Mouse (Mus musculus): ENCODE measurements at regions not wholly inside any gene's neighbourhood (a gene's known extent, or its start where the extent isn't known, plus 50 kb on each side); places are given as distances from the start of the nearest gene placed in this dataset.

DNA sequence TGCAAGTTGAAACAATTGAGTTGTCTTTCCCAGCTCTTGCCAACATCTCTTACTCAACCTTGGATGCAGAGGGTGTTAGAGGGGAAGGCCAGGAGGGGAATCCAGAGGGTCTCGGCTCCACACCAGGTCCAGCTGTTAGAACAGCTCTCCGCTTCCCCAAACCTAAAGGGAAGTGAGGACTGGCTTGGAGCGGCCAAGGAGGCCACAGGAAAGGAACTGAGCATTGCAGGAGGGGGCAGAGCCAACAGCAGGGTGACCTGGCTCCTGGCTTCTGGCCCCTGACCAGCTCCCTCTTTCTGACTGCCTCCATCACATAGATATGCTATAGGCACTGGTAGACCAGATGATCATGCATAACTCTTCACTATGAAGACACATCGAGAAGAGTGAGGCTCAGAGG is 351.4 kb downstream of the Sox9 start:
- Histone ChIP-seq H3K27ac (peak overlapping the region; percentile 60; the same call in 1 of the 2 replicates), H3K9ac (replicated peaks; ENCODE audit: low read length) (no peak overlapping the region), H3K4me3 (ENCODE audit: low read length) (no peak overlapping the region), H3K27me3 (ENCODE audit: insufficient read depth, low read length) (no peaks in the 10 kb centered on the region), H3K36me3 (ENCODE audit: insufficient read depth, low read length) (no peaks in the 10 kb centered on the region), H3K4me1 (ENCODE audit: insufficient read depth, low read length) (peaks cover 6% of the 10 kb centered on the region; the same call in 1 of the 2 replicates), H3K4me2 (ENCODE audit: low read depth, low read length) (no peak overlapping the region), H3K9me3 (ENCODE audit: low read length) (no peaks in the 10 kb centered on the region)
- WGBS: 81% methylated on average over 4 of the region's 4 CpGs
- DNase-seq (ENCODE audit: low spot score) (no peak), ATAC-seq (no peak)
- TF ChIP-seq CTCF (IDR thresholded peaks at IDR 0.05; ENCODE audit: low read depth): no peak

DNA sequence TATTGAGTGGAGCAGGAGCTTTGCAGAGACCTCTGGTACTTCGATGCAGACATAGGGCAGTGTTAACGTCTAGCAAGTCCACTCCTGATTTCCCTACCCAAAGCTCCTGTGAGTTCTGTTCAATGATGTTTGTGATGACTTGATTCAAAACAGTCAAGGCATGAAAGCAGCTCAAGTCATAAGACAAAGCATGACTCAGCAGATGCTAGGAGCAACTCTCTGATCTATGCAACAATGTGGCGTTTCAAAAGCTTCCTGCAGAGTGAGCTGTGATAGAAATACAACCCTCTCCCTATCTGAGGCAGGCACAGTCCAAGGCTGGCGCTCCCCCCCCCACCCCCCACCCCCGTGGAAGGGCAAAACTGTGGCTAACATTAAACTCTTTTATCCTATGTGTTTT is 353.2 kb downstream of the Sox9 start:
- Histone ChIP-seq H3K4me2 (ENCODE audit: low read depth, low read length) (no peak overlapping the region), H3K27ac (no peak overlapping the region; the same call in 1 of the 2 replicates), H3K36me3 (ENCODE audit: insufficient read depth, low read length) (no peaks in the 10 kb centered on the region), H3K4me1 (ENCODE audit: insufficient read depth, low read length) (peaks cover 6% of the 10 kb centered on the region; the same call in 1 of the 2 replicates), H3K9ac (replicated peaks; ENCODE audit: low read length) (no peak overlapping the region), H3K4me3 (ENCODE audit: low read length) (no peak overlapping the region), H3K27me3 (ENCODE audit: insufficient read depth, low read length) (no peaks in the 10 kb centered on the region), H3K9me3 (ENCODE audit: low read length) (no peaks in the 10 kb centered on the region)
- 31% methylated on average over 5 of the region's 5 CpGs for WGBS
- no peak for TF ChIP-seq CTCF (IDR thresholded peaks at IDR 0.05; ENCODE audit: low read depth)
- peak; percentile 61 for ATAC-seq
- DNase-seq (ENCODE audit: low spot score): peak; percentile 61

DNA sequence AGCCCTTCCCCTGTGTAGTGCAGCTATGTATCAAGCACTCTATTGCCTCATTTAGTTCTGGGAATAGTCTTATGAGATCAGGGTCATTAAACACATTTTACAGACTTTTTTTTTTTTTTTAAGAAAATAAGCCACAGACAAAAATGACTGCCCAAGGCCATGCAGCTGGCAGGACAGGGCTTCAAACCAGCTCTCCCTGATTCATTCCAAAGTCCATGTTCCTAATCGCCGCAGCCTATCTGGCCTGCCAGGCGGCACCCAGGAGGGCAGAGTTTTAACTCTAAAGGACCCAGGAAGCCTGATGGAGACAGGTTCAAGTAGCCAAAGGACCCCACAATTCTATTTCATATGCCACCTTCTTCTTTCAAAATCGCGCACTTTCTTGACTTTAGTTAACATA is 356.4 kb downstream of the Sox9 start:
- Histone ChIP-seq H3K9ac (replicated peaks; ENCODE audit: low read length) (no peak overlapping the region), H3K9me3 (ENCODE audit: low read length) (no peaks in the 10 kb centered on the region), H3K27ac (no peak overlapping the region), H3K4me2 (ENCODE audit: low read depth, low read length) (no peak overlapping the region), H3K27me3 (ENCODE audit: insufficient read depth, low read length) (no peaks in the 10 kb centered on the region), H3K36me3 (ENCODE audit: insufficient read depth, low read length) (no peaks in the 10 kb centered on the region), H3K4me3 (ENCODE audit: low read length) (no peak overlapping the region), H3K4me1 (ENCODE audit: insufficient read depth, low read length) (peaks cover 10% of the 10 kb centered on the region)
- no peak for TF ChIP-seq CTCF (IDR thresholded peaks at IDR 0.05; ENCODE audit: low read depth)
- WGBS: 57% methylated on average over 5 of the region's 5 CpGs
- DNase-seq (ENCODE audit: low spot score): no peak
- no peak for ATAC-seq

DNA sequence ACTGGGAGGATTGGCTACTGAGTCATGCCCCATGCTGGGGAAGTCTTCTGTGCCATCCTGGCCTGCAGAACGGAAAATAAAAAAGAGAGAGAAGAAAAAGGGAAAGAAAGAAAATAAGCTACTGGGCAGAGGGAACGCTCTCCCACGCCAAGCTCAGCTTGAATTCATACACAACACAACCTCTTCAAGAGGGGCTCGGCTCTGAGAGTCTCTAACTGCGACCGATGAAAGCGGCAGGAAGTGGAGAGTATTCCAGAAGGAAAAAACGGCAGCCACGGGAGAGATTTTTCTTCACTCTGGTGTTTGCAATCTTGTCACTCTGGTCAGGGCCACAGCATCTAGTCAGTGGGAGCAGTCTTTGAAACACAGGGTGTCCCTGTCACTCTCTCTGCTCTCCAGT is 358.6 kb downstream of the Sox9 start:
- Histone ChIP-seq H3K36me3 (ENCODE audit: insufficient read depth, low read length) (no peaks in the 10 kb centered on the region), H3K9me3 (ENCODE audit: low read length) (no peaks in the 10 kb centered on the region), H3K27me3 (ENCODE audit: insufficient read depth, low read length) (no peaks in the 10 kb centered on the region), H3K9ac (replicated peaks; ENCODE audit: low read length) (no peak overlapping the region), H3K4me2 (ENCODE audit: low read depth, low read length) (no peak overlapping the region), H3K4me3 (ENCODE audit: low read length) (no peak overlapping the region), H3K4me1 (ENCODE audit: insufficient read depth, low read length) (peaks cover 29% of the 10 kb centered on the region), H3K27ac (peak overlapping the region; percentile 66; the same call in 1 of the 2 replicates)
- DNase-seq (ENCODE audit: low spot score) (no peak), ATAC-seq (no peak)
- TF ChIP-seq CTCF (IDR thresholded peaks at IDR 0.05; ENCODE audit: low read depth): no peak
- 32% methylated on average over 9 of the region's 9 CpGs for WGBS

DNA sequence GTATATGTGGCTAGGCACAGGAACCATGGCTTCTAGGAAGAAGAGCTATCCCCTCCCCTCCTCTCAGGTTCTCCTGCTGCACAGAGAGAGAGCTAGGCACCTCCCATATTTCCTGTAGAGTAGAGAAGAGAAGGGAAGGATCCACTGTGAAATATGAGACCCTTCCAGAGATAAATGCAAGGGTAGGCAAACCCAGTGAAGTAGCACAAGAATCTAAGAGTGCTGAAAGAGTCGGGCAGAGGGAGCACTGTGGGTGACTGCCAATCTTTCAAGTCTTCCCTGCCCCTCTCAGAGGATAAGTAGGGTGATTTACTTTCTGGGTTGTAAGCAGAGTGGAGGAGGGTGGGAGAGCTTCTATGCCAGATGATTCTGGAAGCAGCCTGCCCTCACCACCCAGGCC is 360.8 kb downstream of the Sox9 start:
- 29% methylated on average over 1 of the region's 1 CpGs for WGBS
- Histone ChIP-seq H3K27me3 (ENCODE audit: insufficient read depth, low read length) (no peaks in the 10 kb centered on the region), H3K9me3 (ENCODE audit: low read length) (no peaks in the 10 kb centered on the region), H3K27ac (no peak overlapping the region), H3K9ac (replicated peaks; ENCODE audit: low read length) (no peak overlapping the region), H3K36me3 (ENCODE audit: insufficient read depth, low read length) (no peaks in the 10 kb centered on the region), H3K4me1 (ENCODE audit: insufficient read depth, low read length) (peaks cover 32% of the 10 kb centered on the region), H3K4me2 (ENCODE audit: low read depth, low read length) (no peak overlapping the region), H3K4me3 (ENCODE audit: low read length) (no peak overlapping the region)
- ATAC-seq (no peak), DNase-seq (ENCODE audit: low spot score) (no peak)
- no peak for TF ChIP-seq CTCF (IDR thresholded peaks at IDR 0.05; ENCODE audit: low read depth)

DNA sequence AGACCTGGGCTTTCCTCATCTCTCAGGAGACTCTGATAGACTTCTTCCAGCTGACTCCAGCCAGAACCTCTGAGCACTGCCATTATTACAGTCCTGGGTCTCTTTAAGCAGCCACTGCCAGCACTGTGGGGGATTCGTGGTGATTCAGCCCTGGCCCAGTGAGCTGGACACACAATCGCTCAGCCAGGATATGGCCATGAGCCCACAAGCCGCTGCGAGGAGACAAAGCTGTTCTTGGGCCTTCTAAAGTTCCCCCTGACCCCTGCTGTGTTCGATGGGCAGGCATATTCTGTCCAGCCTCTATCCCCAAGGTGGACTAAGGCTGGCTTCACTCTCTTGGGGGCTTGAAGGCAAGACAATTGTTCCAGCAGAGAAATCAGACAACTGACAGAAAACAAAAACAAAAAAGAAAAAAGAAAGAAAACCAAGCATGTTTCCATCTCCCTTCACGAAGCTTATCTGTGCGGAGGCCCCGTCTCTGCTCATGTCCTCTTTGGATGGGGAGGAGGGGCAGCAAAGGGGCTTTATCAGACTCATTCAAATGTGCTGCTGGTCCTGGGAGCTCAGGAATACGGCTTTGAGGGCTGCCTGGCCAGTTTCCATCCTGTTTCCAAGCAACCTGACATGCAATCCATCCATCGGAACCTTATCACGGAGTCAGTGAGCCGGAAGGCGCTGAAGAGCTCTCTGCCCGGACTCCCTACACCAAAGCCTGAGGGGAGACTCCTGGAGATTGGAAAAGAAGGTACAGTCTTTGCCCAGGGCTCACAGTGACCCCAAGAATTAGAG is 362.0 kb downstream of the Sox9 start:
- no peak for TF ChIP-seq CTCF (IDR thresholded peaks at IDR 0.05; ENCODE audit: low read depth)
- H3K9ac ChIP-seq (replicated peaks; ENCODE audit: low read length): no peak overlapping the region
- H3K9me3 ChIP-seq (ENCODE audit: low read length): no peaks in the 10 kb centered on the region
- 13% methylated on average over 14 of the region's 14 CpGs for WGBS
- H3K4me3 ChIP-seq (ENCODE audit: low read length): no peak overlapping the region
- peak; percentile 89 for DNase-seq (ENCODE audit: low spot score)
- H3K4me1 ChIP-seq (ENCODE audit: insufficient read depth, low read length): peaks cover 37% of the 10 kb centered on the region
- no peaks in the 10 kb centered on the region for H3K36me3 ChIP-seq (ENCODE audit: insufficient read depth, low read length)
- H3K4me2 ChIP-seq (ENCODE audit: low read depth, low read length): peak overlapping the region; percentile 39
- peak overlapping the region; percentile 62 for H3K27ac ChIP-seq
- ATAC-seq: peak; percentile 86
- no peaks in the 10 kb centered on the region for H3K27me3 ChIP-seq (ENCODE audit: insufficient read depth, low read length)

DNA sequence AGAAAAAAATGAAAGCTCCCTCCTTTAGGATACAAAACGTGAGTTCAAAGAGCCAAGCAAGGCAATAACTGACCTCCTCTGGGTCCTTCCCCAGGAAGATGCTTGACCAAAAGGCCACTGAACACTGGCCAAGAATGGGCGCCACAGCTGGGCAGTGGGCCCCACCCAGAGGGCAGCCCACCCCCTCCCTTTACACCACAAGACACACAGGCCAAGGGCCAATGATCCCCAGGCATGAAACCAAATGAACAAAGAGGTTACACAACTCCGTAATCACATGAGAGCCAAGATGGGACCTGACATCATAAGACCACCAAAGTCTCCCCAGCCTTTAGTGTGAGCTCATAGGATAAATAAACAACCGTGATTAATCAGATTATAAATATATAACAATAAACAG is 363.7 kb downstream of the Sox9 start:
- H3K9me3 ChIP-seq (ENCODE audit: low read length): no peaks in the 10 kb centered on the region
- H3K27ac ChIP-seq: no peak overlapping the region
- H3K4me2 ChIP-seq (ENCODE audit: low read depth, low read length): no peak overlapping the region
- H3K4me1 ChIP-seq (ENCODE audit: insufficient read depth, low read length): peaks cover 37% of the 10 kb centered on the region
- DNase-seq (ENCODE audit: low spot score) (no peak), ATAC-seq (no peak)
- no peaks in the 10 kb centered on the region for H3K27me3 ChIP-seq (ENCODE audit: insufficient read depth, low read length)
- 62% methylated on average over 4 of the region's 4 CpGs for WGBS
- H3K36me3 ChIP-seq (ENCODE audit: insufficient read depth, low read length): no peaks in the 10 kb centered on the region
- H3K4me3 ChIP-seq (ENCODE audit: low read length): no peak overlapping the region
- no peak for TF ChIP-seq CTCF (IDR thresholded peaks at IDR 0.05; ENCODE audit: low read depth)
- no peak overlapping the region for H3K9ac ChIP-seq (replicated peaks; ENCODE audit: low read length)
